Mouse (Mus musculus) kidney, postnatal 10 days (tissue): ENCODE results near the gene Grm8.

Experiments
- DNase-seq: peaks from one replicate; pipeline ENCODE4 v3.0.0; 2021; ENCODE audit warnings: mixed read lengths

Grm8 gene

GRCm38 (mm10) chr6:28040815-28041214, 94.2 kb downstream of the Grm8 start:
- DNase-seq = no peak

- DNase-seq = no peak
These were observed 103.0 kb downstream of the Grm8 start for GRCm38 (mm10) chr6:28032006-28032405.

- no peak for DNase-seq
These were observed 117.3 kb downstream of the Grm8 start for GRCm38 (mm10) chr6:28017653-28018052.

- no peak for DNase-seq
These were observed 128.0 kb downstream of the Grm8 start for GRCm38 (mm10) chr6:28007001-28007400.

GRCm38 (mm10) chr6:27997250-27997649, 137.7 kb downstream of the Grm8 start:
- DNase-seq = no peak

- no peak for DNase-seq
These were observed 143.7 kb downstream of the Grm8 start for GRCm38 (mm10) chr6:27991241-27991640.

- DNase-seq = no peak
These were observed 152.4 kb downstream of the Grm8 start for GRCm38 (mm10) chr6:27982598-27982997.

GRCm38 (mm10) chr6:27982021-27982420, 153.0 kb downstream of the Grm8 start:
- peak; percentile 28 for DNase-seq

GRCm38 (mm10) chr6:27977361-27977760, 157.6 kb downstream of the Grm8 start:
- DNase-seq = no peak

- no peak for DNase-seq
These were observed 166.1 kb downstream of the Grm8 start for GRCm38 (mm10) chr6:27968859-27969258.

GRCm38 (mm10) chr6:27967037-27967436, 167.9 kb downstream of the Grm8 start:
- no peak for DNase-seq

GRCm38 (mm10) chr6:27965237-27965636, 169.7 kb downstream of the Grm8 start:
- no peak for DNase-seq

GRCm38 (mm10) chr6:27963887-27964286, 171.1 kb downstream of the Grm8 start:
- DNase-seq = no peak

- DNase-seq = no peak
These were observed 178.6 kb downstream of the Grm8 start for GRCm38 (mm10) chr6:27956278-27956857.

GRCm38 (mm10) chr6:27951433-27951832, 183.5 kb downstream of the Grm8 start:
- DNase-seq = no peak

- DNase-seq = no peak
These were observed 206.9 kb downstream of the Grm8 start for GRCm38 (mm10) chr6:27928058-27928457.

GRCm38 (mm10) chr6:27913281-27913680, 221.7 kb downstream of the Grm8 start:
- peak; percentile 23 for DNase-seq

- no peak for DNase-seq
These were observed 230.6 kb downstream of the Grm8 start for GRCm38 (mm10) chr6:27904358-27904757.

GRCm38 (mm10) chr6:27902224-27902623, 232.8 kb downstream of the Grm8 start:
- DNase-seq = no peak

- DNase-seq = no peak
These were observed 233.6 kb downstream of the Grm8 start for GRCm38 (mm10) chr6:27901396-27901795.

- no peak for DNase-seq
These were observed 239.8 kb downstream of the Grm8 start for GRCm38 (mm10) chr6:27895153-27895552.

- no peak for DNase-seq
These were observed 242.1 kb downstream of the Grm8 start for GRCm38 (mm10) chr6:27892886-27893285.

- no peak for DNase-seq
These were observed 246.6 kb downstream of the Grm8 start for GRCm38 (mm10) chr6:27888391-27888790.

GRCm38 (mm10) chr6:27887922-27888321, 247.1 kb downstream of the Grm8 start:
- no peak for DNase-seq

GRCm38 (mm10) chr6:27885786-27886185, 249.2 kb downstream of the Grm8 start:
- DNase-seq = no peak
